In genomic region chr12:112599942-112600611, GRCm38 (mm10) we compare ENCODE assay signal across 1 mouse cellular context.
TF ChIP-seq lines count a peak whose summit lies in the region.

No protein-coding gene starts in this region.

TF ChIP-seq in MEL, 35 proteins besides CTCF, POLR2A, EP300 and RAD21 (continued from another document):
- TF ChIP-seq MEF2A (IDR thresholded peaks at IDR 0.05; ENCODE audit: extremely low read depth, insufficient replicate concordance, low read depth, low read length, poor library complexity, severe bottlenecking) (no peak), NELFE (IDR thresholded peaks at IDR 0.05; ENCODE audit: low read depth, low read length) (0 out of 2 replicates have a peak, but pooled peaks have one; percentile 29), ELF1 (IDR thresholded peaks at IDR 0.05; ENCODE audit: low read depth, low read length) (no peak), ZC3H11A (IDR thresholded peaks at IDR 0.05; ENCODE audit: low read depth, low read length) (no peak), TBP (IDR thresholded peaks at IDR 0.05; ENCODE audit: low read depth, low read length) (no peak)
